Mouse (Mus musculus) MEL (cell line): ENCODE data around the gene Fbl. TPM values are rescaled to one million over a fixed set of nuclear protein-coding genes. Genes with fewer than 3 reads are reported as not detected.
A peak's percentile ranks its signal among the peaks of the same experiment; 100 is the strongest.

Experiments used
- DNase-seq: peaks from one replicate; pipeline ENCODE4 v3.0.0; 2011; ENCODE audit warnings: low read depth, low spot score
- H3K27ac ChIP-seq: 2 replicates; pipeline ENCODE4 v1.5.1; 2012; ENCODE audit warnings: low read depth, mild to moderate bottlenecking, control low read depth, low read length, moderate library complexity; ENCODE audit not compliant: control insufficient read depth
- H3K27me3 ChIP-seq, 2 experiments: fragments of 150-350 bp in 1 of 2; sonication (generic) in 1 of 2; 2 replicates each; pipeline ENCODE4 v1.6.1; 2012; ENCODE audit warnings: low read length in 2 of 2, mild to moderate bottlenecking in 2 of 2, improper control_type of control experiment in 1 of 2, moderate library complexity in 1 of 2; ENCODE audit not compliant: insufficient read depth in 2 of 2, control insufficient read depth in 1 of 2
- H3K36me3 ChIP-seq, 2 experiments: 2 replicates each; pipeline ENCODE4 v1.6.1; 2012 to 2014; ENCODE audit warnings: low read length in 2 of 2, improper control_type of control experiment in 1 of 2, inconsistent platforms in 1 of 2, mild to moderate bottlenecking in 1 of 2; ENCODE audit not compliant: insufficient read depth in 2 of 2, control insufficient read depth in 1 of 2
- H3K4me1 ChIP-seq, 2 experiments: fragments of 150-350 bp in 1 of 2; sonication (generic) in 1 of 2; 2 replicates each; pipeline ENCODE4 v1.6.1; 2012; ENCODE audit warnings: low read length in 2 of 2, improper control_type of control experiment in 1 of 2, mild to moderate bottlenecking in 1 of 2; ENCODE audit not compliant: insufficient read depth in 2 of 2, control insufficient read depth in 1 of 2
- H3K4me3 ChIP-seq, 2 experiments: fragments of 150-350 bp in 1 of 2; sonication (generic) in 1 of 2; 2 replicates each; pipeline ENCODE4 v1.5.1; 2012; ENCODE audit warnings: low read depth in 2 of 2, low read length in 2 of 2, mild to moderate bottlenecking in 2 of 2, moderate library complexity in 2 of 2, control low read depth in 1 of 2, improper control_type of control experiment in 1 of 2; ENCODE audit not compliant: control insufficient read depth in 1 of 2, insufficient read depth in 1 of 2
- H3K79me2 ChIP-seq: 2 replicates; pipeline ENCODE4 v1.6.1; 2012; ENCODE audit warnings: mild to moderate bottlenecking, low read length, moderate library complexity; ENCODE audit not compliant: control insufficient read depth, poor library complexity, insufficient read depth
- H3K9ac ChIP-seq: 2 replicates; pipeline ENCODE4 v1.6.1; 2012; ENCODE audit warnings: low read depth, mild to moderate bottlenecking, control low read depth, low read length, moderate library complexity; ENCODE audit not compliant: control insufficient read depth, poor library complexity, severe bottlenecking
- H3K9me3 ChIP-seq: fragments of 150-350 bp; sonication (generic); replicated peaks from 2 replicates; pipeline ENCODE4 v1.6.1; 2012; ENCODE audit warnings: mild to moderate bottlenecking, low read length, improper control_type of control experiment, moderate library complexity; ENCODE audit not compliant: insufficient read depth
- BHLHE40 ChIP-seq: IDR thresholded peaks from 2 replicates; pipeline ENCODE4 v1.6.1; 2012; ENCODE audit warnings: low read depth, mild to moderate bottlenecking, inconsistent platforms, low read length, improper control_type of control experiment, borderline replicate concordance
- CHD2 ChIP-seq: IDR thresholded peaks from 2 replicates; pipeline ENCODE4 v1.6.1; 2011; ENCODE audit warnings: low read length, improper control_type of control experiment
- CTCF ChIP-seq, 3 experiments: IDR thresholded peaks in 2 of 3; conservative IDR thresholded peaks in 1 of 3; 2 replicates each; pipeline ENCODE4 v1.5.1; 2011 to 2012; ENCODE audit warnings: low read length in 3 of 3, low read depth in 2 of 3, mild to moderate bottlenecking in 2 of 3, improper control_type of control experiment in 1 of 3, inconsistent platforms in 1 of 3, mixed read lengths in 1 of 3, moderate library complexity in 1 of 3; ENCODE audit not compliant: control insufficient read depth in 1 of 3, insufficient read depth in 1 of 3, poor library complexity in 1 of 3, severe bottlenecking in 1 of 3
- E2F4 ChIP-seq: IDR thresholded peaks from 2 replicates; pipeline ENCODE4 v1.6.1; 2011; ENCODE audit warnings: low read depth, low read length, improper control_type of control experiment, borderline replicate concordance
- KAT2A ChIP-seq: conservative IDR thresholded peaks from 2 replicates; pipeline ENCODE4 v1.6.1; 2012; ENCODE audit warnings: low read depth, low read length, improper control_type of control experiment, inconsistent platforms
- MAX ChIP-seq: IDR thresholded peaks from 2 replicates; pipeline ENCODE4 v1.6.1; 2011; ENCODE audit warnings: low read length, improper control_type of control experiment
- MEF2A ChIP-seq: IDR thresholded peaks from 2 replicates; pipeline ENCODE4 v1.6.1; 2014; ENCODE audit warnings: low read depth, mild to moderate bottlenecking, inconsistent platforms, low read length, improper control_type of control experiment; ENCODE audit not compliant: poor library complexity, insufficient replicate concordance, severe bottlenecking; ENCODE audit errors: extremely low read depth
- MYC ChIP-seq: IDR thresholded peaks from 2 replicates; pipeline ENCODE4 v1.6.1; 2011; ENCODE audit warnings: low read depth, mild to moderate bottlenecking, low read length, improper control_type of control experiment, moderate library complexity
- POLR2A ChIP-seq, 2 experiments: IDR thresholded peaks; 2 replicates each; pipeline ENCODE4 v1.6.1; 2011 to 2012; ENCODE audit warnings: low read length in 2 of 2, mild to moderate bottlenecking in 2 of 2, control low read depth in 1 of 2, improper control_type of control experiment in 1 of 2, low read depth in 1 of 2, moderate library complexity in 1 of 2; ENCODE audit not compliant: control insufficient read depth in 1 of 2, insufficient read depth in 1 of 2, poor library complexity in 1 of 2
- POLR2AphosphoS2 ChIP-seq: IDR thresholded peaks from 2 replicates; pipeline ENCODE4 v1.6.1; 2011; ENCODE audit warnings: low read length, improper control_type of control experiment
- SMC3 ChIP-seq: IDR thresholded peaks from 2 replicates; pipeline ENCODE4 v1.6.1; 2011; ENCODE audit warnings: low read depth, low read length, improper control_type of control experiment
- TAL1 ChIP-seq: IDR thresholded peaks from 2 replicates; pipeline ENCODE4 v1.6.1; 2012; ENCODE audit warnings: mild to moderate bottlenecking, inconsistent platforms, low read length, moderate library complexity, mixed read lengths
- TCF12 ChIP-seq: IDR thresholded peaks from 2 replicates; pipeline ENCODE4 v1.6.1; 2014; ENCODE audit warnings: low read depth, mild to moderate bottlenecking, inconsistent platforms, low read length, improper control_type of control experiment, moderate library complexity
- UBTF ChIP-seq: IDR thresholded peaks from 2 replicates; pipeline ENCODE4 v1.6.1; 2012; ENCODE audit warnings: low read depth, mild to moderate bottlenecking, inconsistent platforms, low read length, improper control_type of control experiment, moderate library complexity, borderline replicate concordance; ENCODE audit not compliant: insufficient read depth
- USF1 ChIP-seq: IDR thresholded peaks from 2 replicates; pipeline ENCODE4 v1.6.1; 2014; ENCODE audit warnings: low read depth, mild to moderate bottlenecking, inconsistent platforms, low read length, improper control_type of control experiment, moderate library complexity
- ZKSCAN1 ChIP-seq: IDR thresholded peaks from 2 replicates; pipeline ENCODE4 v1.6.1; 2012; ENCODE audit warnings: low read depth, mild to moderate bottlenecking, inconsistent platforms, low read length, improper control_type of control experiment, moderate library complexity
- polyA plus RNA-seq, 2 experiments: library from polyadenylated mRNA; stranded (reverse) in 1 of 2; unstranded in 1 of 2; fragments of >175 nt in 1 of 2; fragments of >200 nt in 1 of 2; gene quantifications; 2 replicates each; pipeline versions ENCODE4 v1.2.1 to v1.2.4; 2012; ENCODE audit warnings: low replicate concordance in 2 of 2, low read depth in 1 of 2; ENCODE audit not compliant: insufficient read length in 2 of 2, insufficient read depth in 1 of 2, missing spikeins in 1 of 2
- total RNA-seq: library from RNA; depleted of rRNA; stranded (reverse); fragments of 300-350 nt; gene quantifications from 2 replicates; pipeline ENCODE4 v1.2.3, GENCODE M21; 2012

Fbl gene
- total and polyA plus RNA-seq, 3 experiments = 262 to 819 TPM; not detected in 1

DNA sequence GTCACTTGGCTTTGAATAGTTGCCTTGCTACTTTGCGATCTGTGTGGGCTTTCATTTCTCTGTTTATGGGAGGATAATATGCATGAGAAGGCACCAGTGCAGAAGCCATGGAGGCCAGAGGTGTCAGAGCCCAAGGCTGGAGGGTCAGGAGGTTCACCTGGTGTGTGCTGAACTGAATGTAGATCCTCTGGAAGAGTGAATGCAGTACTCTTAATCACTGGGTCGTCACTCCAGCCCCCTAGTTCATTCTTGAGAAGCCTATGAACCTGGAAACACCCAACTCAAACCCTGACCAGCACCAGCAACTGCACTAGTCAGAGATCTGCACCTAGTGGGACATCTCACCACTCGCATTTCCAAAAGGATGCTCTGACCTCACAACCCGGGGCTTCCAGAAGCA, 29.5 kb downstream of the Fbl start:
- H3K4me3 ChIP-seq = no peak overlapping the region
- no peaks in the 10 kb centered on the region for H3K4me1 ChIP-seq
- no peaks in the 10 kb centered on the region; a peak in 1 of 4 replicates for H3K36me3 ChIP-seq
- H3K79me2 ChIP-seq = no peaks in the 10 kb centered on the region
- H3K9ac ChIP-seq = no peak overlapping the region
- H3K9me3 ChIP-seq = no peaks in the 10 kb centered on the region
- no peaks in the 10 kb centered on the region for H3K27me3 ChIP-seq
- no peak for DNase-seq
- TF ChIP-seq E2F4 (no peak), KAT2A (no peak), TCF12 (no peak), USF1 (no peak), MAX (no peak), TAL1 (no peak), CHD2 (no peak), BHLHE40 (no peak), POLR2AphosphoS2 (no peak), SMC3 (no peak), MEF2A (no peak)
- no peak overlapping the region for H3K27ac ChIP-seq

DNA sequence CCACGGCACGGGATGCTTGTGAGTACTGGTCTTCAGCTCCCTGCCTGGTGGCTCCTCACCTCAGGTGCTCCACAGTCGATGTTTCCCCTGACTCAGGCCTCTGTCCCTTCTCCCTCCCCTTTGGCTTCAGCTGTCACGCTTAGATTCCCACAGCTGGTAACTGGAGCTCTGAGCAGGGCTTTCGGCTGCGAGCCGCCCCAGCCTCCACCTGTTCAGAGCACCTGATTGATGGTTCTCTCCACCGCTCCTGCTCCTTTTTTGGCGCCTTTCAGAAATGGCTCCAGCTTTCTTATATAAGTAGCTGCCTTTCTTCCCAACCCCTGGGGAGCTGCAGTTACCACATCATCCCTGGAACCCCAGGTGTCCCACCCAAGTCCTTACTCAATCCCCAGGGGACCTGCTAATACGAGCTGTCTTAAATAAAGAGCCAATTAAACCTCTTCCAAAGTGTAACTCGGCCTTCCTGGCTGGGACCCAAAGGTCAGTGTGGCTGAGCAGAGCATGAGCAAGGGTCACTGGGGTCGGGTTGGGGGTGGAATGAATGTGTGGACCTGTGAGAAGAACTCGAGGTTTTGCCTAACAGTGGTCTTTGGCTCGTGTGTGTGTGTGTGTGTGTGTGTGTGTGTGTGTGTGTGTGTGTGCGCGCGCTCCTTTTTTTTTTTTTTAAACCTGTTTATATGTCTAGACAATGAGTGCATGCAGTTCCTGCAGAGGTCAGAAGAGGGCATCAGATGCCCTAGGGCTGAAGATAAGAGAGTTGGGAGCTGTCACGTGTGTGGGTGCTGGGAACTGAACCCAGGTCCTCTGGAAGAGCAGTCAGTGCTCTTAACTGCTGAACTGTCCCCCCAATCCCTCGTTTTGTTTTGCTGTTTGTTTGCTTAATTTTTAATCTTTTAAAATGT, 33.9 kb downstream of the Fbl start:
- Histone ChIP-seq H3K9ac (no peak overlapping the region), H3K79me2 (no peaks in the 10 kb centered on the region), H3K27me3 (no peaks in the 10 kb centered on the region), H3K27ac (no peak overlapping the region), H3K36me3 (no peaks in the 10 kb centered on the region; a peak in 1 of 4 replicates), H3K9me3 (no peaks in the 10 kb centered on the region), H3K4me3 (no peak overlapping the region), H3K4me1 (no peaks in the 10 kb centered on the region)
- DNase-seq = no peak
- TF ChIP-seq SMC3 (peak; percentile 10; the same call in 1 of the 2 replicates), KAT2A (no peak), CTCF (IDR thresholded peaks at IDR 0.05 in 2 of 3, conservative IDR thresholded peaks at IDR 0.05 in 1 of 3; ENCODE audit: control insufficient read depth in 1 of 3, insufficient read depth in 1 of 3, low read depth in 2 of 3, low read length in 3 of 3, poor library complexity in 1 of 3, severe bottlenecking in 1 of 3) (peak in 2 of 3 experiments; percentile 21 to 26; a peak in 3 of 6 replicates), USF1 (0 out of 2 replicates have a peak, but pooled peaks have one; percentile 18), BHLHE40 (no peak), UBTF (no peak), POLR2A (IDR thresholded peaks at IDR 0.05; ENCODE audit: control insufficient read depth in 1 of 2, insufficient read depth in 1 of 2, low read depth in 1 of 2, low read length in 2 of 2, poor library complexity in 1 of 2) (no peak), MYC (no peak), ZKSCAN1 (no peak)
